In the genomic region with DNA sequence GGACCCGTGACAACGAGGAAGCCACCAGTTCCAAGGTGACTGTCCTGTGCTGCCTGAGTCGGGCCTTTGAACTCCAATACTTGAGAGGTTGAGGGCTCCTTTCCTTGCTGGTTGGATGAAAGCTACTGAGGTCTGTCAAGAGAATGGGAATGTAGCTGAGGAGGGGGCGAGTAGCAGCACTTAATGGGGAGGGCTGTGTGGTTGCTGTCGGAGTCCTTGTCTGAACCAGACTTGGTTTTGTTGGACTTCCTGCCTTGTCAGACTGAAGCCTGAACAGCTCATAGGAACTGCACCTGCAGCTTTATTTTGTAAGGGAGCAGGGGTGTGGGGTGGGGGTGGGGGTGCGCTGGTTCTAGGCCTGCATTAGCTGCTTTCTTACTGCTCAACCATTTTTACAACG, we compare ENCODE assay signal across 32 mouse cellular contexts. TPM values are rescaled to one million over a fixed set of nuclear protein-coding genes. Genes with fewer than 3 reads are reported as not detected.
"Had no signal": no experiment of that assay in that cellular context is flagged by ENCODE, and none has a peak within 500 bp of the region (broad histone marks: within the 10 kb centered on the region; RNA-seq: fewer than 3 reads in every experiment).

No protein-coding gene starts in this region.

- H3K27ac ChIP-seq: kidney, postnatal 0 days; layer of hippocampus, adult 2 months; limb, embryonic 10.5 days; limb, embryonic 13.5 days; liver, embryonic 12.5 days; liver, embryonic 15.5 days; lung, embryonic 15.5 days; midbrain, embryonic 10.5 days; midbrain, embryonic 13.5 days; stomach, postnatal 0 days had no signal

- H3K36me3 ChIP-seq: limb, embryonic 10.5 days; limb, embryonic 13.5 days; liver, embryonic 12.5 days; liver, embryonic 15.5 days; lung, embryonic 15.5 days; midbrain, embryonic 10.5 days; midbrain, embryonic 13.5 days; neural tube, embryonic 13.5 days had no signal

- H3K9me3 ChIP-seq: limb, embryonic 10.5 days; limb, embryonic 13.5 days; liver, embryonic 12.5 days; liver, embryonic 15.5 days; lung, embryonic 15.5 days; megakaryocyte, embryonic 14.5 days; midbrain, embryonic 10.5 days; midbrain, embryonic 13.5 days; neural tube, embryonic 13.5 days had no signal

- ATAC-seq: intestine, postnatal 0 days; liver, embryonic 12.5 days; midbrain, embryonic 13.5 days; midbrain, embryonic 16.5 days had no signal

- H3K4me2 ChIP-seq: limb, embryonic 13.5 days; liver, embryonic 12.5 days; liver, embryonic 15.5 days; lung, embryonic 15.5 days; midbrain, embryonic 13.5 days; neural tube, embryonic 13.5 days had no signal

- H3K4me1 ChIP-seq: limb, embryonic 10.5 days; lung, embryonic 15.5 days; midbrain, embryonic 10.5 days; midbrain, embryonic 13.5 days had no signal

- H3K27me3 ChIP-seq: liver, embryonic 12.5 days; liver, embryonic 15.5 days; lung, embryonic 15.5 days; megakaryocyte, embryonic 14.5 days had no signal

- H3K4me3 ChIP-seq: layer of hippocampus, adult 2 months; limb, embryonic 10.5 days; limb, embryonic 13.5 days; liver, embryonic 12.5 days; liver, embryonic 15.5 days; lung, embryonic 15.5 days; megakaryocyte, embryonic 14.5 days; midbrain, embryonic 10.5 days; midbrain, embryonic 13.5 days; myocyte; neural tube, embryonic 13.5 days had no signal

- DNase-seq: kidney, adult 2 months; kidney, postnatal 25 days; layer of hippocampus, adult 9-11 months; liver; lung, adult 18-20 months; lung, postnatal 10 days; lung, postnatal 36 days had no signal

- H3K9ac ChIP-seq: limb, embryonic 13.5 days; liver, embryonic 12.5 days; liver, embryonic 15.5 days; lung, embryonic 15.5 days; midbrain, embryonic 13.5 days; neural tube, embryonic 13.5 days had no signal

RNA-seq across cellular contexts. Expression of a gene that starts 19.8 kb away (rescaled TPM):
- total RNA-seq: layer of hippocampus, adult 2 months; layer of hippocampus, postnatal 25 days; left cerebral cortex, adult 18-20 months; left cerebral cortex, postnatal 10 days; monocyte, adult 5-6 weeks; neutrophil, adult 5-6 weeks had no signal
- polyA plus RNA-seq: intestine, postnatal 0 days; kidney, embryonic 14.5 days; kidney, postnatal 0 days; large intestine, adult 2 months; limb, embryonic 10.5 days; liver, embryonic 12.5 days; liver, embryonic 15.5 days; midbrain, embryonic 10.5 days; midbrain, embryonic 13.5 days; midbrain, embryonic 16.5 days; myocyte; small intestine, adult 2 months; spleen, adult 2 months; stomach, postnatal 0 days; urinary bladder, adult 2 months had no signal
